Mouse (Mus musculus) heart, postnatal 14 days (tissue): ENCODE data around the gene Olfr876. TPM values are rescaled to one million over a fixed set of nuclear protein-coding genes. Genes with fewer than 3 reads are reported as not detected.

Source experiments
- total RNA-seq, 2 experiments: library from RNA; stranded (reverse); gene quantifications; 2 replicates each; pipeline ENCODE4 v1.2.3; 2021

Gene Olfr876
- total RNA-seq, 2 experiments from 2014 or later = not detected

Other genes starting within 250 kb of the Olfr876 start
- 1 to 10 TPM; 7.8 to 9.1 TPM for gene Siae, start 247.3 kb upstream of the Olfr876 start, total RNA-seq
- 1 to 10 TPM; 2.1 to 2.9 TPM for gene Spa17, start 189.3 kb upstream of the Olfr876 start, total RNA-seq
- 10 to 100 TPM; 38.8 to 41.3 TPM for gene Tbrg1, start 145.7 kb upstream of the Olfr876 start, total RNA-seq
- gene Panx3, start 133.8 kb upstream of the Olfr876 start, total RNA-seq = not detected
- not detected for gene Olfr160, start 86.8 kb upstream of the Olfr876 start, total RNA-seq
- gene Olfr874, start 57.9 kb upstream of the Olfr876 start, total RNA-seq = not detected
- gene Olfr875, start 31.2 kb upstream of the Olfr876 start, total RNA-seq = not detected
- gene Olfr877, start 51.2 kb downstream of the Olfr876 start, total RNA-seq = not detected
- not detected for gene Olfr145, start 93.7 kb downstream of the Olfr876 start, total RNA-seq
- gene Olfr878, start 114.8 kb downstream of the Olfr876 start, total RNA-seq = not detected
- gene Olfr881, start 188.8 kb downstream of the Olfr876 start, total RNA-seq = not detected
- not detected for gene Olfr883, start 222.8 kb downstream of the Olfr876 start, total RNA-seq
- gene Olfr884, start 243.5 kb downstream of the Olfr876 start, total RNA-seq = not detected